Mouse (Mus musculus): ENCODE results near the gene P3h4. TPM values are rescaled to one million over a fixed set of nuclear protein-coding genes. Genes with fewer than 3 reads are reported as not detected.

Gene P3h4
- polyA plus RNA-seq, 2 experiments = 2.8 TPM

DNA sequence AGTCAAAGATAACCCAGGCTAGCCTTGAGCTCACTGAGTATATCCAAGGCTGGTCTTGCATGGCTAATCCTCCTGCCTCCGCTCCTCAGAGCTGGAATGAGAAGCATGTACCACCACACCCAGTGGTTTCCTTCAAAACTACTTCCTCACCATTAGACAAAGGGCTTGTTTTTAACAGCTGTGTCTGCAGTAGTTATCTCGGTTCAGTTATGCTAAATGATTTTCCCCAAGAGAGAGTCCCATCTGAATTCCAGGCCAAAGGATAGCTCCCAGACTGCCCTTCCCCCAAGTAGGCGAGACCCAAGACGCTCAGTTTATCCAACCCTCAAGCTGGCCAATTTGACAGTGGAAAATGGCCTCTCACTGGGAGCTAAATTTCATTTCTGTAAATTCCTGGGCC, 38.6 kb downstream of the P3h4 start:
- Histone ChIP-seq H3K4me1 (replicated peaks; ENCODE audit: control insufficient read depth in 2 of 2, insufficient read depth in 2 of 2, low read length in 1 of 2) (no peaks in the 10 kb centered on the region), H3K9ac (replicated peaks) (no peak overlapping the region), H3K4me2 (ENCODE audit: low read depth) (no peak overlapping the region), H3K27me3 (ENCODE audit: control insufficient read depth, insufficient read depth, low read length) (no peaks in the 10 kb centered on the region), H3K27ac (no peak overlapping the region), H3K4me3 (ENCODE audit: insufficient read depth in 1 of 2, low read depth in 2 of 2, low read length in 2 of 2) (no peak overlapping the region), H3K36me3 (replicated peaks; ENCODE audit: control insufficient read depth, insufficient read depth, low read depth) (no peaks in the 10 kb centered on the region), H3K9me3 (ENCODE audit: control insufficient read depth, low read length) (no peaks in the 10 kb centered on the region)
- ATAC-seq (ENCODE audit: insufficient read depth) = no peak
- TF ChIP-seq EP300 (IDR thresholded peaks at IDR 0.05; ENCODE audit: low read depth) = no peak
- no peak for TF ChIP-seq CTCF (IDR thresholded peaks at IDR 0.05; ENCODE audit: low read depth)
- DNase-seq (ENCODE audit: low read depth in 3 of 3, low spot score in 3 of 3) = no peak
- 57% methylated on average over 4 of the region's 4 CpGs for WGBS (ENCODE audit: insufficient replicate concordance)

DNA sequence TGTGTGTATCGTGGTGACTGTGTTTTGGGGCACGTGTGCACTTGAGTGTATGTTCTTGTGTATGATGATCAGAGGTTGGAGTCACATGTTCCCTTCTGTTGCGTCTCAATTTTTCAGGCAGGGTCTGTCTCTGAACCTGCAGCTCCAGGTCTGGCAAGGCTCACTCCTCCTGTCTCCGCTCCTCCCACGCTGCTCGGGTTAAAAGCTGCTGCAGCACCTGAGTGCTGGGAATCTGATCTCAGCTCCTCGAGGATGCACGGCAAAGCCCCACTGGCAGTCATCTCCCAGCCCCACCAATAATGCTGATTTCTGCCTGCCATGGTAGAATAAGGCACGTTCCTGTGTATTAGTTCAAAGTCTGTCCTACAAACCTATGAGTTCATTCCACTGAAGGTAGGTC, 39.5 kb downstream of the P3h4 start:
- ATAC-seq (ENCODE audit: insufficient read depth) (no peak), DNase-seq (ENCODE audit: low read depth in 3 of 3, low spot score in 3 of 3) (no peak)
- H3K9me3 ChIP-seq (ENCODE audit: control insufficient read depth, low read length) = no peaks in the 10 kb centered on the region
- no peaks in the 10 kb centered on the region for H3K27me3 ChIP-seq (ENCODE audit: control insufficient read depth, insufficient read depth, low read length)
- no peak overlapping the region for H3K4me3 ChIP-seq (ENCODE audit: insufficient read depth in 1 of 2, low read depth in 2 of 2, low read length in 2 of 2)
- no peaks in the 10 kb centered on the region for H3K4me1 ChIP-seq (replicated peaks; ENCODE audit: control insufficient read depth in 2 of 2, insufficient read depth in 2 of 2, low read length in 1 of 2)
- WGBS (ENCODE audit: insufficient replicate concordance) = 65% methylated on average over 9 of the region's 9 CpGs
- H3K4me2 ChIP-seq (ENCODE audit: low read depth) = no peak overlapping the region
- TF ChIP-seq CTCF (IDR thresholded peaks at IDR 0.05; ENCODE audit: low read depth) = no peak
- H3K9ac ChIP-seq (replicated peaks) = no peak overlapping the region
- no peaks in the 10 kb centered on the region for H3K36me3 ChIP-seq (replicated peaks; ENCODE audit: control insufficient read depth, insufficient read depth, low read depth)
- H3K27ac ChIP-seq = no peak overlapping the region

DNA sequence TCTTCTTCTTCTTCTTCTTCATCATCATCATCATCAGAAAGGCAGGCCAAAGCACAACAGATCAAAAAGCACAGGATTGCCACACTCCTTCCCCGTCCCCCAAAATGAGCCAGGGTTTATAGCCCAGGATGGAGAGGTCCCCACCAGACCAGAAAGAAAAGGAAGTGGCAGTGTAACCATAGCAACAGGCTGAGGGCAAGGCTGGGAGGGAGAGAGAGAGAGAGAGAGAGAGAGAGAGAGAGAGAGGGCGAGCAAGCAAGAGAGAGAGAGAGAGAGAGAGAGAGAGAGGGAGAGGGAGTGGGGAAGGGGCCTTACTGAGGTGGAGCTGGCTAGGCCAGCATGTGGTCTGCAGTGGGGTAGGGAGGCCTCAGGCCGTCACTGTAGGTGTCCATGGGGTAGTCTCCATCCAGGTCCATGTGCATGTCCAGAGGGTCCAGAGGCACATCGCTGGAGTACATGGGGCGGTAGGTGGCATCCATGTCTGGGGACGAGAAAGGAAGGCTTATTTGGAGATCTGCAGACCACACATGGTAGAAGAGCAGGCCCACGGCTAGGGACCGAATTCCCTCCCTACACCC, 42.6 kb downstream of the P3h4 start:
- no peak for DNase-seq (ENCODE audit: low read depth in 3 of 3, low spot score in 3 of 3)
- no peaks in the 10 kb centered on the region for H3K9me3 ChIP-seq (ENCODE audit: control insufficient read depth, low read length)
- H3K4me3 ChIP-seq (ENCODE audit: insufficient read depth in 1 of 2, low read depth in 2 of 2, low read length in 2 of 2) = no peak overlapping the region
- no peak overlapping the region for H3K4me2 ChIP-seq (ENCODE audit: low read depth)
- no peak for ATAC-seq (ENCODE audit: insufficient read depth)
- no peaks in the 10 kb centered on the region for H3K36me3 ChIP-seq (replicated peaks; ENCODE audit: control insufficient read depth, insufficient read depth, low read depth)
- H3K27me3 ChIP-seq (ENCODE audit: control insufficient read depth, insufficient read depth, low read length) = no peaks in the 10 kb centered on the region
- no peak overlapping the region for H3K27ac ChIP-seq
- WGBS (ENCODE audit: insufficient replicate concordance) = 63% methylated on average over 8 of the region's 8 CpGs
- no peaks in the 10 kb centered on the region for H3K4me1 ChIP-seq (replicated peaks; ENCODE audit: control insufficient read depth in 2 of 2, insufficient read depth in 2 of 2, low read length in 1 of 2)
- H3K9ac ChIP-seq (replicated peaks) = no peak overlapping the region
- TF ChIP-seq EP300 (IDR thresholded peaks at IDR 0.05; ENCODE audit: low read depth) = no peak
- TF ChIP-seq CTCF (IDR thresholded peaks at IDR 0.05; ENCODE audit: low read depth) = no peak

- Histone ChIP-seq H3K27ac (no peak overlapping the region), H3K36me3 (replicated peaks; ENCODE audit: control insufficient read depth, insufficient read depth, low read depth) (no peaks in the 10 kb centered on the region), H3K9ac (replicated peaks) (no peak overlapping the region), H3K4me2 (ENCODE audit: low read depth) (no peak overlapping the region), H3K9me3 (ENCODE audit: control insufficient read depth, low read length) (no peaks in the 10 kb centered on the region), H3K27me3 (ENCODE audit: control insufficient read depth, insufficient read depth, low read length) (no peaks in the 10 kb centered on the region), H3K4me3 (ENCODE audit: insufficient read depth in 1 of 2, low read depth in 2 of 2, low read length in 2 of 2) (no peak overlapping the region), H3K4me1 (replicated peaks; ENCODE audit: control insufficient read depth in 2 of 2, insufficient read depth in 2 of 2, low read length in 1 of 2) (no peaks in the 10 kb centered on the region)
- WGBS (ENCODE audit: insufficient replicate concordance) = 23% methylated on average over 8 of the region's 8 CpGs
- DNase-seq (ENCODE audit: low read depth in 3 of 3, low spot score in 3 of 3) (no peak), ATAC-seq (ENCODE audit: insufficient read depth) (no peak)
- TF ChIP-seq EP300 (IDR thresholded peaks at IDR 0.05; ENCODE audit: low read depth) = no peak
- TF ChIP-seq CTCF (IDR thresholded peaks at IDR 0.05; ENCODE audit: low read depth) = no peak
These were observed 44.8 kb downstream of the P3h4 start for GRCm38 (mm10) chr11:100369822-100370221.

GRCm38 (mm10) chr11:100369145-100369544, 45.5 kb downstream of the P3h4 start:
- Histone ChIP-seq H3K4me1 (replicated peaks; ENCODE audit: control insufficient read depth in 2 of 2, insufficient read depth in 2 of 2, low read length in 1 of 2) (no peaks in the 10 kb centered on the region), H3K4me3 (ENCODE audit: insufficient read depth in 1 of 2, low read depth in 2 of 2, low read length in 2 of 2) (no peak overlapping the region), H3K36me3 (replicated peaks; ENCODE audit: control insufficient read depth, insufficient read depth, low read depth) (no peaks in the 10 kb centered on the region), H3K27me3 (ENCODE audit: control insufficient read depth, insufficient read depth, low read length) (no peaks in the 10 kb centered on the region), H3K9me3 (ENCODE audit: control insufficient read depth, low read length) (no peaks in the 10 kb centered on the region), H3K27ac (no peak overlapping the region), H3K9ac (replicated peaks) (no peak overlapping the region), H3K4me2 (ENCODE audit: low read depth) (no peak overlapping the region)
- no peak for DNase-seq (ENCODE audit: low read depth in 3 of 3, low spot score in 3 of 3)
- ATAC-seq (ENCODE audit: insufficient read depth) = no peak
- 56% methylated on average over 7 of the region's 7 CpGs for WGBS (ENCODE audit: insufficient replicate concordance)
- TF ChIP-seq CTCF (IDR thresholded peaks at IDR 0.05; ENCODE audit: low read depth) (no peak), EP300 (IDR thresholded peaks at IDR 0.05; ENCODE audit: low read depth) (no peak)

All from liver, embryonic 14.5 days (tissue).